Mouse (Mus musculus) cortical plate, adult 2 months (tissue): ENCODE results near the gene Car5b.

Source experiments
- CTCF ChIP-seq: fragments of 200-500 bp; IDR thresholded peaks from 2 replicates; pipeline ENCODE4 v1.5.1; 2011; ENCODE audit warnings: mild to moderate bottlenecking, control low read depth, low read length; ENCODE audit not compliant: insufficient read depth; ENCODE audit errors: extremely low read depth
- POLR2A ChIP-seq: fragments of 200-500 bp; IDR thresholded peaks from 2 replicates; pipeline ENCODE4 v1.6.1; 2011; ENCODE audit warnings: mild to moderate bottlenecking, low read length, control low read depth; ENCODE audit not compliant: insufficient read depth; ENCODE audit errors: extremely low read depth

DNA sequence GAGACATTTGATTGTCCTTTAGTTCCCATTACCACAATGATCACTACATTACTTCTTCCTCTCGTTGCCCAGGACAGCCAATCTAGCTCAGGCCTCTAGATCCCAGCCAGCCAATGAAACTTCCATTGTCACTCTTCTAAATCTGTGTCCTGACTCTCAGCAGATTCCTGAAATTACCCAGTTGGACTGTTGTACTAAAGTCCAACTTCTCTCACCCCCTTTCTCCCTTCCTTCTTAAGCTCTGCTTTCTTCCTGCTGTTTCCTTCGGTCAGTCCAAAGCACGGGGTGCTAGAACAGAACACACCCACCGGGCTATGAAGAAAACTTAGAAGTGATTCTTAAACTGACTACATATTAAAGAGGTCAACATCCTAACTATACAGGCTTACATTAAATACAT lies 41.2 kb upstream of the Car5b start:
- TF ChIP-seq CTCF (no peak), POLR2A (no peak)
